Mouse (Mus musculus) megakaryocyte, embryonic 14.5 days (primary cell): ENCODE data around the gene Gm10135.

Experiments
- FLI1 ChIP-seq: IDR thresholded peaks from 2 replicates; pipeline ENCODE4 v1.6.1; 2012; ENCODE audit warnings: low read length, inconsistent platforms, mixed read lengths
- GATA1 ChIP-seq: IDR thresholded peaks from 3 replicates; pipeline ENCODE4 v1.6.1; 2012; ENCODE audit warnings: mixed read lengths, low read length, inconsistent platforms, borderline replicate concordance

- TF ChIP-seq GATA1 (no peak), FLI1 (no peak)
These were observed 20.4 kb downstream of the Gm10135 start for GRCm38 (mm10) chr5:72953996-72954604.
